Mouse (Mus musculus) megakaryocyte, embryonic 14.5 days (primary cell): ENCODE results near the gene Gm49368.

Source experiments
- FLI1 ChIP-seq: IDR thresholded peaks from 2 replicates; pipeline ENCODE4 v1.6.1; 2012; ENCODE audit warnings: low read length, inconsistent platforms, mixed read lengths
- GATA1 ChIP-seq: IDR thresholded peaks from 3 replicates; pipeline ENCODE4 v1.6.1; 2012; ENCODE audit warnings: mixed read lengths, low read length, inconsistent platforms, borderline replicate concordance

DNA sequence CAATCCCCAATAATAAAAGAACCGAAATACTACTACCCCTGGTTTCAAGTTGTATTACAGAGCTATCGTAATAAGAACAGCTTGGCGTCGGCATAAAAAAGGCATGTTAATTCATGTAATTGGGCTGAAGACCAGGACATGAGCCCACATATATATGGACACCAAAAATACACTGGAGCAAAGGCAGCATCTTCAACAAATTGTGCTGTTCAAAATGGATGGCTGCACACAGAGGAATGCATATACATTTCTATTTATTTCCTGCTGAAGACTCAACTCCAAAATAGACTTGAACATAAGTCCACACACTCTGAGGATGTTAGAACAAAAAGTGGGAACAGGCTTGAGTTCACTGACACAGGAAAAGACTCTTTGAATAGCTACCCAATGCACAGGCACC lies 101.5 kb downstream of the Gm49368 start:
- TF ChIP-seq GATA1 (no peak), FLI1 (no peak)
